Mouse (Mus musculus) splenic B cell, adult 2 months (primary cell): Measurements from ENCODE around the gene Ect2.

Experiments used
- DNase-seq: peaks from one replicate; pipeline ENCODE4 v3.0.0-alpha.2; 2011; ENCODE audit warnings: low read depth, low spot score
- H3K27me3 ChIP-seq: 2 replicates; pipeline ENCODE4 v1.6.1; 2012; ENCODE audit warnings: mild to moderate bottlenecking, low read length, moderate library complexity, mixed read lengths; ENCODE audit not compliant: control insufficient read depth, poor library complexity, insufficient read depth, severe bottlenecking
- H3K36me3 ChIP-seq: 2 replicates; pipeline ENCODE4 v1.6.1; 2012; ENCODE audit warnings: mild to moderate bottlenecking, low read length, moderate library complexity, mixed read lengths; ENCODE audit not compliant: control insufficient read depth, poor library complexity, insufficient read depth, severe bottlenecking

Ect2 gene

GRCm38 (mm10) chr3:27153701-27154209 is at the start of gene Ect2:
Ect2 (minus strand) TSS chr3:27153878.
- H3K36me3 ChIP-seq, result no peaks in the 10 kb centered on the region
- H3K27me3 ChIP-seq, result no peaks in the 10 kb centered on the region
- DNase-seq, result peak; percentile 99

- no peaks in the 10 kb centered on the region for H3K36me3 ChIP-seq
- DNase-seq, result peak; percentile 18
- no peaks in the 10 kb centered on the region for H3K27me3 ChIP-seq
Observed at GRCm38 (mm10) chr3:27201728-27202411, 48.2 kb upstream of the Ect2 start.

- H3K27me3 ChIP-seq, result no peaks in the 10 kb centered on the region
Observed at GRCm38 (mm10) chr3:27199120-27199519, 45.4 kb upstream of the Ect2 start.

GRCm38 (mm10) chr3:27197816-27198215 is 44.1 kb upstream of the Ect2 start:
- DNase-seq, result no peak
- Histone ChIP-seq H3K27me3 (no peaks in the 10 kb centered on the region), H3K36me3 (no peaks in the 10 kb centered on the region)

More at GRCm38 (mm10) chr3:27199120-27199519, 45.4 kb upstream of the Ect2 start:
- H3K36me3 ChIP-seq, result no peaks in the 10 kb centered on the region
- DNase-seq, result no peak

- H3K36me3 ChIP-seq, result no peaks in the 10 kb centered on the region
- no peaks in the 10 kb centered on the region for H3K27me3 ChIP-seq
- no peak for DNase-seq
Observed at GRCm38 (mm10) chr3:27196529-27196928, 42.9 kb upstream of the Ect2 start.

- DNase-seq, result no peak
- no peaks in the 10 kb centered on the region for H3K27me3 ChIP-seq
- H3K36me3 ChIP-seq, result no peaks in the 10 kb centered on the region
Observed at GRCm38 (mm10) chr3:27195573-27196227, 42.0 kb upstream of the Ect2 start.

- Histone ChIP-seq H3K27me3 (no peaks in the 10 kb centered on the region), H3K36me3 (no peaks in the 10 kb centered on the region)
- no peak for DNase-seq
Observed at GRCm38 (mm10) chr3:27195153-27195552, 41.5 kb upstream of the Ect2 start.

- Histone ChIP-seq H3K36me3 (no peaks in the 10 kb centered on the region), H3K27me3 (no peaks in the 10 kb centered on the region)
- peak; percentile 82 for DNase-seq
Observed at GRCm38 (mm10) chr3:27193844-27194317, 40.2 kb upstream of the Ect2 start.

GRCm38 (mm10) chr3:27191856-27192255 is 38.2 kb upstream of the Ect2 start:
- Histone ChIP-seq H3K36me3 (no peaks in the 10 kb centered on the region), H3K27me3 (no peaks in the 10 kb centered on the region)
- DNase-seq, result no peak

GRCm38 (mm10) chr3:27190865-27191264 is 37.2 kb upstream of the Ect2 start:
- Histone ChIP-seq H3K27me3 (no peaks in the 10 kb centered on the region), H3K36me3 (no peaks in the 10 kb centered on the region)
- DNase-seq, result no peak

GRCm38 (mm10) chr3:27189320-27190261 is 35.9 kb upstream of the Ect2 start:
- DNase-seq, result no peak
- no peaks in the 10 kb centered on the region for H3K36me3 ChIP-seq
- H3K27me3 ChIP-seq, result no peaks in the 10 kb centered on the region

- no peak for DNase-seq
- no peaks in the 10 kb centered on the region for H3K27me3 ChIP-seq
- no peaks in the 10 kb centered on the region for H3K36me3 ChIP-seq
Observed at GRCm38 (mm10) chr3:27188386-27188785, 34.7 kb upstream of the Ect2 start.

GRCm38 (mm10) chr3:27183601-27184175 is 30.0 kb upstream of the Ect2 start:
- no peaks in the 10 kb centered on the region for H3K27me3 ChIP-seq
- peak; percentile 6 for DNase-seq
- no peaks in the 10 kb centered on the region for H3K36me3 ChIP-seq
